Mouse (Mus musculus): ENCODE results near the gene Sox9. TPM values are rescaled to one million over a fixed set of nuclear protein-coding genes. Genes with fewer than 3 reads are reported as not detected.

Gene Sox9
- total and polyA plus RNA-seq, 2 experiments: 0.18 to 1.8 TPM

DNA sequence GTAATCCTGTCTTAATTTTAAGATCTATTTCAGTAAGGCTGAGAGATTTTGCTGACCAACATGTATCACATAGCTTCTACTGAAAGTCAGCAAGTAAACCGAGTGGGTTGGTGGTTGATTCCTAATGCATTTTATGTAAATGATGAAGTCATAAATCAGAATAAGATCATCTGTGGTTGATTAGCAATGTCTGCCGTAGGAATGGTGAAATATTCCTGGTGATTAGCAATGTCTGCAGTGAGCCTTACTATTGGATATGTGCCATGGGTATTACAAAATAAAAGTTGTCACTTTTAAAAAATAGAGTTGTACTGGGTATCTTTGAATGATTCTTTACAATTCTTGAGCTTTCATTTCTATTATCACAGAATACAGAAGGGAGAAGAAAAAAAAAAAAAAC lies 39.5 kb downstream of the Sox9 start:
- H3K4me1 ChIP-seq (ENCODE audit: control insufficient read depth, insufficient read depth, low read length): peaks cover 22% of the 10 kb centered on the region
- 50% methylated on average over 2 of the region's 2 CpGs for WGBS
- peak; percentile 63 for DNase-seq (ENCODE audit: extremely low read depth, low read depth, low spot score)
- no peak overlapping the region for H3K4me3 ChIP-seq (ENCODE audit: insufficient read depth, low read depth, low read length)
- TF ChIP-seq POLR2A (IDR thresholded peaks at IDR 0.05; ENCODE audit: extremely low read depth, insufficient read depth, low read length): no peak
- TF ChIP-seq CTCF (IDR thresholded peaks at IDR 0.05; ENCODE audit: low read depth, low read length): no peak
- no peak overlapping the region for H3K9ac ChIP-seq (ENCODE audit: low read depth, low read length)
- no peaks in the 10 kb centered on the region for H3K27me3 ChIP-seq (ENCODE audit: control insufficient read depth, insufficient read depth, low read length)
- H3K27ac ChIP-seq (replicated peaks; ENCODE audit: insufficient read depth, low read depth, low read length): no peak overlapping the region
- no peaks in the 10 kb centered on the region for H3K79me2 ChIP-seq (ENCODE audit: control insufficient read depth, insufficient read depth, low read length)
- H3K36me3 ChIP-seq (ENCODE audit: control insufficient read depth, insufficient read depth, low read length): no peaks in the 10 kb centered on the region

GRCm38 (mm10) chr11:112824146-112824545 lies 42.1 kb downstream of the Sox9 start:
- Histone ChIP-seq H3K27ac (replicated peaks; ENCODE audit: insufficient read depth, low read depth, low read length) (no peak overlapping the region), H3K36me3 (ENCODE audit: control insufficient read depth, insufficient read depth, low read length) (no peaks in the 10 kb centered on the region), H3K9ac (ENCODE audit: low read depth, low read length) (no peak overlapping the region), H3K4me3 (ENCODE audit: insufficient read depth, low read depth, low read length) (no peak overlapping the region), H3K4me1 (ENCODE audit: control insufficient read depth, insufficient read depth, low read length) (peaks cover 4% of the 10 kb centered on the region; the same call in 1 of the 2 replicates), H3K27me3 (ENCODE audit: control insufficient read depth, insufficient read depth, low read length) (no peaks in the 10 kb centered on the region), H3K79me2 (ENCODE audit: control insufficient read depth, insufficient read depth, low read length) (no peaks in the 10 kb centered on the region)
- no peak for TF ChIP-seq CTCF (IDR thresholded peaks at IDR 0.05; ENCODE audit: low read depth, low read length)
- no peak for TF ChIP-seq POLR2A (IDR thresholded peaks at IDR 0.05; ENCODE audit: extremely low read depth, insufficient read depth, low read length)
- no peak for DNase-seq (ENCODE audit: extremely low read depth, low read depth, low spot score)
- 77% methylated on average over 3 of the region's 3 CpGs for WGBS

GRCm38 (mm10) chr11:112826193-112827043 lies 44.4 kb downstream of the Sox9 start:
- H3K4me1 ChIP-seq (ENCODE audit: control insufficient read depth, insufficient read depth, low read length): no peaks in the 10 kb centered on the region
- H3K9ac ChIP-seq (ENCODE audit: low read depth, low read length): no peak overlapping the region
- H3K79me2 ChIP-seq (ENCODE audit: control insufficient read depth, insufficient read depth, low read length): no peaks in the 10 kb centered on the region
- H3K27ac ChIP-seq (replicated peaks; ENCODE audit: insufficient read depth, low read depth, low read length): no peak overlapping the region
- no peaks in the 10 kb centered on the region for H3K36me3 ChIP-seq (ENCODE audit: control insufficient read depth, insufficient read depth, low read length)
- no peak overlapping the region for H3K4me3 ChIP-seq (ENCODE audit: insufficient read depth, low read depth, low read length)
- no peak for TF ChIP-seq CTCF (IDR thresholded peaks at IDR 0.05; ENCODE audit: low read depth, low read length)
- no peak for TF ChIP-seq POLR2A (IDR thresholded peaks at IDR 0.05; ENCODE audit: extremely low read depth, insufficient read depth, low read length)
- no peak for DNase-seq (ENCODE audit: extremely low read depth, low read depth, low spot score)
- WGBS: 89% methylated on average over 6 of the region's 6 CpGs
- H3K27me3 ChIP-seq (ENCODE audit: control insufficient read depth, insufficient read depth, low read length): no peaks in the 10 kb centered on the region

DNA sequence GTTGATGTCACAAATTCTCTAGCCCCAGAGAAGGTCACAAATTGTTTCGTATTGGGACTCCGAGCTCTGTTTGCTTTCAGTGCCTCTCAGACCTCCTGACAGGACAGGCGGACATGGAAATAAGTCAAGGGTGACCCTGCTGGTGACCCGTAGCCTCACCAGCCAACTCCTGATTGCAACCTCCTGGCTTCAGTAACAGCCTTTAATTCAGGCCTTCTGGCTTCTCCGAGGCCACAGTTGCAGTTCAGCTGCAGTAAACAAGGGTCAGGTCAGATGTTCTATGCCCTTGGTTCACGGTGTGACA lies 45.0 kb downstream of the Sox9 start:
- no peak for TF ChIP-seq POLR2A (IDR thresholded peaks at IDR 0.05; ENCODE audit: extremely low read depth, insufficient read depth, low read length)
- no peak for TF ChIP-seq CTCF (IDR thresholded peaks at IDR 0.05; ENCODE audit: low read depth, low read length)
- 58% methylated on average over 6 of the region's 6 CpGs for WGBS
- Histone ChIP-seq H3K4me3 (ENCODE audit: insufficient read depth, low read depth, low read length) (no peak overlapping the region), H3K27me3 (ENCODE audit: control insufficient read depth, insufficient read depth, low read length) (no peaks in the 10 kb centered on the region), H3K36me3 (ENCODE audit: control insufficient read depth, insufficient read depth, low read length) (no peaks in the 10 kb centered on the region), H3K4me1 (ENCODE audit: control insufficient read depth, insufficient read depth, low read length) (no peaks in the 10 kb centered on the region), H3K79me2 (ENCODE audit: control insufficient read depth, insufficient read depth, low read length) (no peaks in the 10 kb centered on the region), H3K9ac (ENCODE audit: low read depth, low read length) (no peak overlapping the region), H3K27ac (replicated peaks; ENCODE audit: insufficient read depth, low read depth, low read length) (no peak overlapping the region)
- DNase-seq (ENCODE audit: extremely low read depth, low read depth, low spot score): no peak

- Histone ChIP-seq H3K36me3 (ENCODE audit: control insufficient read depth, insufficient read depth, low read length) (no peaks in the 10 kb centered on the region), H3K9ac (ENCODE audit: low read depth, low read length) (no peak overlapping the region), H3K27me3 (ENCODE audit: control insufficient read depth, insufficient read depth, low read length) (no peaks in the 10 kb centered on the region), H3K27ac (replicated peaks; ENCODE audit: insufficient read depth, low read depth, low read length) (no peak overlapping the region), H3K4me1 (ENCODE audit: control insufficient read depth, insufficient read depth, low read length) (no peaks in the 10 kb centered on the region), H3K79me2 (ENCODE audit: control insufficient read depth, insufficient read depth, low read length) (no peaks in the 10 kb centered on the region), H3K4me3 (ENCODE audit: insufficient read depth, low read depth, low read length) (no peak overlapping the region)
- 85% methylated on average over 9 of the region's 9 CpGs for WGBS
- no peak for DNase-seq (ENCODE audit: extremely low read depth, low read depth, low spot score)
- TF ChIP-seq POLR2A (IDR thresholded peaks at IDR 0.05; ENCODE audit: extremely low read depth, insufficient read depth, low read length) (no peak), CTCF (IDR thresholded peaks at IDR 0.05; ENCODE audit: low read depth, low read length) (no peak)
These were observed 46.7 kb downstream of the Sox9 start for GRCm38 (mm10) chr11:112828553-112829287.

Data from liver, adult 2 months (tissue).